Mouse (Mus musculus): ENCODE data around the gene Abhd8. TPM values are rescaled to one million over a fixed set of nuclear protein-coding genes. Genes with fewer than 3 reads are reported as not detected.

Gene Abhd8
- polyA plus RNA-seq, 1 experiment: 73.6 TPM

GRCm38 (mm10) chr8:71495811-71496210, 32.4 kb upstream of the Abhd8 start:
- no peak overlapping the region for H3K4me3 ChIP-seq (ENCODE audit: insufficient read depth, poor library complexity, severe bottlenecking)

GRCm38 (mm10) chr8:71495039-71495438, 31.6 kb upstream of the Abhd8 start:
- no peak overlapping the region for H3ac ChIP-seq (ENCODE audit: control insufficient read depth, insufficient read length, low read depth)
- no peak for TF ChIP-seq CEBPB (IDR thresholded peaks at IDR 0.05; ENCODE audit: low read depth)
- TF ChIP-seq CTCF (IDR thresholded peaks at IDR 0.05; ENCODE audit: control insufficient read depth, insufficient read depth, insufficient read length): peak; percentile 38
- no peak overlapping the region for H3K4me3 ChIP-seq (ENCODE audit: insufficient read depth, poor library complexity, severe bottlenecking)

More at GRCm38 (mm10) chr8:71495811-71496210, 32.4 kb upstream of the Abhd8 start:
- Histone ChIP-seq H3ac (ENCODE audit: control insufficient read depth, insufficient read length, low read depth) (no peak overlapping the region), H3K36me3 (ENCODE audit: control insufficient read depth, insufficient read depth) (peaks cover 9% of the 10 kb centered on the region), H3K79me3 (ENCODE audit: low read depth) (no peaks in the 10 kb centered on the region), H3K27me3 (ENCODE audit: control insufficient read depth, insufficient read depth, insufficient read length) (no peaks in the 10 kb centered on the region), H3K79me2 (ENCODE audit: control insufficient read depth, insufficient read depth) (no peaks in the 10 kb centered on the region)
- TF ChIP-seq MYOD1 (IDR thresholded peaks at IDR 0.05; ENCODE audit: control insufficient read depth, insufficient read length, low read depth): no peak
- no peak for TF ChIP-seq MYOG (IDR thresholded peaks at IDR 0.05; ENCODE audit: control insufficient read depth, extremely low read depth, insufficient read length)
- no peak for TF ChIP-seq MAX (IDR thresholded peaks at IDR 0.05)
- no peak for TF ChIP-seq USF1 (IDR thresholded peaks at IDR 0.05; ENCODE audit: low read depth)
- no peak for TF ChIP-seq CEBPB (IDR thresholded peaks at IDR 0.05; ENCODE audit: low read depth)
- TF ChIP-seq CTCF (IDR thresholded peaks at IDR 0.05; ENCODE audit: control insufficient read depth, insufficient read depth, insufficient read length): no peak
- no peak for TF ChIP-seq FOSL1 (IDR thresholded peaks at IDR 0.05; ENCODE audit: insufficient read depth, low read length, poor library complexity, severe bottlenecking)

DNA sequence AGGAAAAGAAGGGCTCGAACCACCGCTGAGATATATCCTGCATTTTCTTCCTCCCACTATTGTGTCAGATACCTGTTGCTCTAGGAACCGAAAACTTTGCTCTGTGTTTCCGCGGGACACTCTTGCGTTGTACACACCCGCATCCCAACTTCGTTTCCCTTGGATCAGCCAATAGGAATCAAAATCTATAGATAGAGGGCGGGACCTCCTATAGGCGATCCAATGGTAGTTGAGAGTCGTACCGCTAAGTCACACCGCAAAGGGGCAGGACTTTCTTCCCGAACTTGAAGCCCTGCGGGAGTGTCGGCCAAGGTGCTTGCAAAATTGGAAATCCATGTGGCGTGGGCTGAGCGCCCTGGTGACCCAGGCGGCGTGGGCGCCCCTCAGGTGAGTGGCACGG, 25.0 kb upstream of the Abhd8 start:
- Histone ChIP-seq H3ac (ENCODE audit: control insufficient read depth, insufficient read length, low read depth) (peak overlapping the region; percentile 83), H3K36me3 (ENCODE audit: control insufficient read depth, insufficient read depth) (peaks cover 27% of the 10 kb centered on the region), H3K4me3 (ENCODE audit: insufficient read depth, poor library complexity, severe bottlenecking) (peak overlapping the region; percentile 68), H3K79me2 (ENCODE audit: control insufficient read depth, insufficient read depth) (peaks cover 48% of the 10 kb centered on the region), H3K27me3 (ENCODE audit: control insufficient read depth, insufficient read depth, insufficient read length) (no peaks in the 10 kb centered on the region), H3K79me3 (ENCODE audit: low read depth) (peaks cover 15% of the 10 kb centered on the region)
- peak; percentile 72 for TF ChIP-seq MAX (IDR thresholded peaks at IDR 0.05)
- no peak for TF ChIP-seq FOSL1 (IDR thresholded peaks at IDR 0.05; ENCODE audit: insufficient read depth, low read length, poor library complexity, severe bottlenecking)

More at GRCm38 (mm10) chr8:71495039-71495438, 31.6 kb upstream of the Abhd8 start:
- Histone ChIP-seq H3K36me3 (ENCODE audit: control insufficient read depth, insufficient read depth) (peaks cover 17% of the 10 kb centered on the region), H3K79me3 (ENCODE audit: low read depth) (peaks cover under 1% of the 10 kb centered on the region), H3K79me2 (ENCODE audit: control insufficient read depth, insufficient read depth) (peaks cover 8% of the 10 kb centered on the region), H3K27me3 (ENCODE audit: control insufficient read depth, insufficient read depth, insufficient read length) (no peaks in the 10 kb centered on the region)

GRCm38 (mm10) chr8:71487691-71488445, 24.4 kb upstream of the Abhd8 start, which contains the start of gene Gtpbp3:
TSS of gene Gtpbp3 (plus strand) at chr8:71488103.
- Histone ChIP-seq H3K27me3 (ENCODE audit: control insufficient read depth, insufficient read depth, insufficient read length) (no peaks in the 10 kb centered on the region), H3K4me3 (ENCODE audit: insufficient read depth, poor library complexity, severe bottlenecking) (peak within 1 kb of the TSS; percentile 68), H3K36me3 (ENCODE audit: control insufficient read depth, insufficient read depth) (peaks cover 31% of the 10 kb centered on the region), H3K79me2 (ENCODE audit: control insufficient read depth, insufficient read depth) (peaks cover 50% of the 10 kb centered on the region), H3ac (ENCODE audit: control insufficient read depth, insufficient read length, low read depth) (peak within 1 kb of the TSS; percentile 83), H3K79me3 (ENCODE audit: low read depth) (peaks cover 15% of the 10 kb centered on the region)
- TF ChIP-seq CTCF (IDR thresholded peaks at IDR 0.05; ENCODE audit: control insufficient read depth, insufficient read depth, insufficient read length): no peak
- no peak for TF ChIP-seq CEBPB (IDR thresholded peaks at IDR 0.05; ENCODE audit: low read depth)
- no peak for TF ChIP-seq MAX (IDR thresholded peaks at IDR 0.05)
- no peak for TF ChIP-seq MYOD1 (IDR thresholded peaks at IDR 0.05; ENCODE audit: control insufficient read depth, insufficient read length, low read depth)
- TF ChIP-seq FOSL1 (IDR thresholded peaks at IDR 0.05; ENCODE audit: insufficient read depth, low read length, poor library complexity, severe bottlenecking): no peak
- no peak for TF ChIP-seq MYOG (IDR thresholded peaks at IDR 0.05; ENCODE audit: control insufficient read depth, extremely low read depth, insufficient read length)

DNA sequence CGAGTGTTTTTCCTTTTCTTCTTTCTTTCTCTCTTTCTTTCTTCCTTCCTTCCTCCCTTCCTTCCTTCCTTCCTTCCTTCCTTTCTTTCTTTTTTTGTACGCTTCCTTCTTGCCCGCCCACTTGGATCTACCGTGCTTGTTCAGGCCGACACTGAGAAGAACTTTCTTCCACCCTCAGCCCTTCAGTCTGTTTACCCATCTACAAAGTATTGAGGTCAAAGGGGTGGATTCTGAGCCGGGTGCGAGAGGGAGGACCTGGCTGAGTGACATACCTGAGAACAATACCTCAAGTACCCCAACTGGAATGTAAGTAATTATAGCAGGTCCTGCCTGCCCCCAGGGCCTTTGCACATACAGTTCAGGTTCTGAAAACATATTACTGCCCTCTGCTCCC, 22.7 kb upstream of the Abhd8 start:
- H3ac ChIP-seq (ENCODE audit: control insufficient read depth, insufficient read length, low read depth): no peak overlapping the region
- H3K36me3 ChIP-seq (ENCODE audit: control insufficient read depth, insufficient read depth): peaks cover 23% of the 10 kb centered on the region
- H3K79me3 ChIP-seq (ENCODE audit: low read depth): peaks cover 15% of the 10 kb centered on the region
- peaks cover 50% of the 10 kb centered on the region for H3K79me2 ChIP-seq (ENCODE audit: control insufficient read depth, insufficient read depth)
- H3K4me3 ChIP-seq (ENCODE audit: insufficient read depth, poor library complexity, severe bottlenecking): peak overlapping the region; percentile 59
- H3K27me3 ChIP-seq (ENCODE audit: control insufficient read depth, insufficient read depth, insufficient read length): no peaks in the 10 kb centered on the region
- TF ChIP-seq USF1 (IDR thresholded peaks at IDR 0.05; ENCODE audit: low read depth) (no peak), CTCF (IDR thresholded peaks at IDR 0.05; ENCODE audit: control insufficient read depth, insufficient read depth, insufficient read length) (no peak), MYOD1 (IDR thresholded peaks at IDR 0.05; ENCODE audit: control insufficient read depth, insufficient read length, low read depth) (no peak), FOSL1 (IDR thresholded peaks at IDR 0.05; ENCODE audit: insufficient read depth, low read length, poor library complexity, severe bottlenecking) (no peak), MAX (IDR thresholded peaks at IDR 0.05) (no peak), MYOG (IDR thresholded peaks at IDR 0.05; ENCODE audit: control insufficient read depth, extremely low read depth, insufficient read length) (no peak)

Measured in C2C12 (cell line).